Mouse (Mus musculus) cerebellum, adult 2 months (tissue): Measurements from ENCODE around the gene Ddr2. TPM values are rescaled to one million over a fixed set of nuclear protein-coding genes. Genes with fewer than 3 reads are reported as not detected.

Source experiments
- DNase-seq, 2 experiments: peaks; one replicate each; pipeline ENCODE4 v3.0.0; 2021
- H3K27ac ChIP-seq: fragments of 200-500 bp; 2 replicates; pipeline ENCODE4 v1.5.1; 2012; ENCODE audit warnings: low read length, control low read depth, inconsistent platforms; ENCODE audit not compliant: insufficient read depth
- H3K27me3 ChIP-seq: fragments of 200-500 bp; 2 replicates; pipeline ENCODE4 v1.6.1; 2012; ENCODE audit warnings: inconsistent platforms, mild to moderate bottlenecking, low read length, moderate library complexity; ENCODE audit not compliant: control insufficient read depth, insufficient read depth
- H3K4me1 ChIP-seq: fragments of 200-500 bp; 2 replicates; pipeline ENCODE4 v1.6.1; 2011; ENCODE audit warnings: low read length; ENCODE audit not compliant: control insufficient read depth, insufficient read depth
- H3K4me3 ChIP-seq: fragments of 200-500 bp; replicated peaks from 2 replicates; pipeline ENCODE3; 2011; ENCODE audit warnings: mild to moderate bottlenecking, low read depth, low read length, control low read depth; ENCODE audit not compliant: insufficient read depth
- CTCF ChIP-seq: fragments of 200-500 bp; IDR thresholded peaks from 2 replicates; pipeline ENCODE4 v1.5.1; 2011; ENCODE audit warnings: low read depth, mild to moderate bottlenecking, control low read depth, low read length, moderate library complexity, borderline replicate concordance; ENCODE audit not compliant: insufficient read depth
- POLR2A ChIP-seq: fragments of 200-500 bp; IDR thresholded peaks from 2 replicates; pipeline ENCODE4 v1.6.1; 2011; ENCODE audit warnings: low read length, control low read depth, borderline replicate concordance; ENCODE audit not compliant: insufficient read depth
- WGBS: fragments of 180-500 bp; shearing (Covaris S2); methylation state at CpG from one replicate; pipeline ENCODE4 v1.1.7; 2018; 5-methylcytosine and 5-hydroxymethylcytosine counted together
- polyA plus RNA-seq: library from polyadenylated mRNA; depleted of rRNA; stranded (reverse); fragments of >200 nt; gene quantifications from 2 replicates; pipeline ENCODE4 v1.2.3, GENCODE M21; 2012; rRNA removed

The Ddr2 gene
- polyA plus RNA-seq, 1 experiment: 2.1 TPM

GRCm38 (mm10) chr1:169932122-169932746, 178.3 kb downstream of the Ddr2 start:
- TF ChIP-seq CTCF (no peak), POLR2A (no peak)
- DNase-seq: no peak
- Histone ChIP-seq H3K4me3 (no peak overlapping the region), H3K27me3 (no peaks in the 10 kb centered on the region; the same call in 1 of the 2 replicates), H3K4me1 (no peaks in the 10 kb centered on the region), H3K27ac (no peak overlapping the region)
- WGBS: 51% methylated on average over 7 of the region's 7 CpGs

GRCm38 (mm10) chr1:169931698-169932097, 178.9 kb downstream of the Ddr2 start:
- H3K4me3 ChIP-seq: no peak overlapping the region
- no peaks in the 10 kb centered on the region for H3K4me1 ChIP-seq
- H3K27ac ChIP-seq: no peak overlapping the region
- TF ChIP-seq POLR2A (no peak), CTCF (no peak)
- H3K27me3 ChIP-seq: no peaks in the 10 kb centered on the region; the same call in 1 of the 2 replicates
- WGBS: 73% methylated on average over 7 of the region's 7 CpGs
- no peak for DNase-seq

GRCm38 (mm10) chr1:169928454-169928971, 182.0 kb downstream of the Ddr2 start, which contains the start of gene Ccdc190:
TSS of gene Ccdc190 (plus strand) at chr1:169928648.
- Histone ChIP-seq H3K27me3 (no peaks in the 10 kb centered on the region; the same call in 1 of the 2 replicates), H3K4me1 (no peaks in the 10 kb centered on the region), H3K4me3 (peak within 1 kb of the TSS; percentile 34), H3K27ac (peak within 1 kb of the TSS; percentile 6; the same call in 1 of the 2 replicates)
- 4% methylated on average over 12 of the region's 12 CpGs for WGBS
- TF ChIP-seq CTCF: no peak
- TF ChIP-seq POLR2A: no peak
- peak in 1 of 2 experiments; percentile 48 for DNase-seq

- no peak overlapping the region for H3K4me3 ChIP-seq
- no peak for DNase-seq
Observed at GRCm38 (mm10) chr1:169927753-169928369, 182.7 kb downstream of the Ddr2 start.

GRCm38 (mm10) chr1:169924567-169924966, 186.0 kb downstream of the Ddr2 start:
- TF ChIP-seq POLR2A: no peak
- no peak for TF ChIP-seq CTCF
- no peaks in the 10 kb centered on the region; the same call in 1 of the 2 replicates for H3K27me3 ChIP-seq
- no peak overlapping the region for H3K4me3 ChIP-seq
- WGBS: 4% methylated on average over 2 of the region's 2 CpGs
- H3K27ac ChIP-seq: no peak overlapping the region
- DNase-seq: no peak
- no peaks in the 10 kb centered on the region for H3K4me1 ChIP-seq

More at GRCm38 (mm10) chr1:169927753-169928369, 182.7 kb downstream of the Ddr2 start:
- 37% methylated on average over 8 of the region's 8 CpGs for WGBS
- H3K4me1 ChIP-seq: no peaks in the 10 kb centered on the region
- TF ChIP-seq CTCF (no peak), POLR2A (no peak)
- H3K27ac ChIP-seq: peak overlapping the region; percentile 6; the same call in 1 of the 2 replicates
- no peaks in the 10 kb centered on the region; the same call in 1 of the 2 replicates for H3K27me3 ChIP-seq

Other genes with a start within 250 kb of the Ddr2 start
- gene Ccdc190, start 182.1 kb downstream of the Ddr2 start, polyA plus RNA-seq: 37.7 and 41.1 TPM in 2 replicates
- 14.4 and 15.8 TPM in 2 replicates for gene Hsd17b7, start 141.5 kb downstream of the Ddr2 start, polyA plus RNA-seq
- 40.7 and 45.1 TPM in 2 replicates for gene Uap1, start 64.2 kb upstream of the Ddr2 start, polyA plus RNA-seq
- gene Uhmk1, start 104.6 kb upstream of the Ddr2 start, polyA plus RNA-seq: 80.4 and 85.8 TPM in 2 replicates
- not detected in 2 replicates for gene Sh2d1b2, start 122.0 kb upstream of the Ddr2 start, polyA plus RNA-seq
- gene Sh2d1b1, start 166.6 kb upstream of the Ddr2 start, polyA plus RNA-seq: 0.03 TPM in 1 of 2 replicates, not detected in the other
- gene Gm7694, start 195.6 kb upstream of the Ddr2 start, polyA plus RNA-seq: 5.3 and 5.4 TPM in 2 replicates
- gene Spata46, start 198.0 kb upstream of the Ddr2 start, polyA plus RNA-seq: not detected in 2 replicates